Mouse (Mus musculus) midbrain, embryonic 11.5 days (tissue): Measurements from ENCODE around the gene Lrp5. TPM values are rescaled to one million over a fixed set of nuclear protein-coding genes. Genes with fewer than 3 reads are reported as not detected.

Experiments
- ATAC-seq: fragments of 200-750 bp; cut with Nextera tagmentation; 2 replicates; pipeline ENCODE4 v1.8.0; 2017; ENCODE audit warnings: moderate TSS enrichment, moderate library complexity; ENCODE audit not compliant: low FRiP score
- DNase-seq: peaks from one replicate; pipeline ENCODE4 v3.0.0; 2015; ENCODE audit warnings: low spot score; ENCODE audit errors: missing footprints
- H3K27ac ChIP-seq: fragments of 300-500 bp; sonication (generic); 2 replicates; pipeline ENCODE4 v1.5.1; 2014; ENCODE audit warnings: low read depth, low read length
- H3K27me3 ChIP-seq: fragments of 300-500 bp; sonication (generic); 2 replicates; pipeline ENCODE4 v1.6.1; 2014; ENCODE audit warnings: mild to moderate bottlenecking, low read length, moderate library complexity, mixed read lengths; ENCODE audit not compliant: control insufficient read depth, insufficient read depth
- H3K36me3 ChIP-seq: fragments of 300-500 bp; sonication (generic); 2 replicates; pipeline ENCODE4 v1.6.1; 2014; ENCODE audit warnings: mild to moderate bottlenecking, low read length, moderate library complexity, mixed read lengths; ENCODE audit not compliant: control insufficient read depth, insufficient read depth
- H3K4me1 ChIP-seq: fragments of 300-500 bp; sonication (generic); 2 replicates; pipeline ENCODE4 v1.6.1; 2014; ENCODE audit warnings: low read length; ENCODE audit not compliant: control insufficient read depth, insufficient read depth
- H3K4me2 ChIP-seq: fragments of 300-500 bp; sonication (generic); 2 replicates; pipeline ENCODE4 v1.6.1; 2014; ENCODE audit warnings: mild to moderate bottlenecking, moderate library complexity
- H3K4me3 ChIP-seq: fragments of 300-500 bp; sonication (generic); 2 replicates; pipeline ENCODE4 v1.5.1; 2014; ENCODE audit warnings: low read depth, low read length
- H3K9ac ChIP-seq: fragments of 300-500 bp; sonication (generic); 2 replicates; pipeline ENCODE4 v1.6.1; 2014; ENCODE audit warnings: low read length
- H3K9me3 ChIP-seq: fragments of 300-500 bp; sonication (generic); 2 replicates; pipeline ENCODE4 v1.6.1; 2016; ENCODE audit warnings: low read length; ENCODE audit not compliant: control insufficient read depth
- WGBS: fragments of 180-500 bp; shearing (Covaris S2); extraction: QIAGEN DNeasy Blood & Tissue Kit; methylation state at CpG from one replicate; pipeline ENCODE4 v1.1.7; 2014; 5-methylcytosine and 5-hydroxymethylcytosine counted together
- polyA plus RNA-seq: library from polyadenylated mRNA; unstranded; fragments of >200 nt; fragmentation: Nextera tagmentation; extraction: Ambion mirVana; gene quantifications from 2 replicates; pipeline ENCODE4 v1.2.1, GENCODE M21; 2014

The Lrp5 gene
- polyA plus RNA-seq, 1 experiment from 2014 or later: 2.8 TPM

GRCm38 (mm10) chr19:3718481-3719361 lies 32.4 kb upstream of the Lrp5 start:
- H3K36me3 ChIP-seq: peaks cover 20% of the 10 kb centered on the region
- no peak overlapping the region for H3K27ac ChIP-seq
- H3K9me3 ChIP-seq: no peaks in the 10 kb centered on the region
- H3K4me3 ChIP-seq: peak overlapping the region; percentile 32
- H3K27me3 ChIP-seq: no peaks in the 10 kb centered on the region
- ATAC-seq (peak; percentile 77), DNase-seq (peak; percentile 92)
- peaks cover 10% of the 10 kb centered on the region; the same call in 1 of the 2 replicates for H3K4me1 ChIP-seq
- WGBS: 39% methylated on average over 19 of the region's 19 CpGs
- peak overlapping the region; percentile 31; the same call in 1 of the 2 replicates for H3K9ac ChIP-seq
- H3K4me2 ChIP-seq: peak overlapping the region; percentile 62

GRCm38 (mm10) chr19:3714381-3714780 lies 28.0 kb upstream of the Lrp5 start:
- WGBS: 93% methylated on average over 6 of the region's 6 CpGs
- ATAC-seq: no peak

GRCm38 (mm10) chr19:3710436-3710835 lies 24.1 kb upstream of the Lrp5 start:
- no peak for DNase-seq
- Histone ChIP-seq H3K9me3 (no peaks in the 10 kb centered on the region), H3K4me3 (no peak overlapping the region), H3K27me3 (no peaks in the 10 kb centered on the region), H3K9ac (no peak overlapping the region), H3K4me1 (peaks cover 9% of the 10 kb centered on the region), H3K4me2 (no peak overlapping the region), H3K27ac (no peak overlapping the region), H3K36me3 (0 out of 2 replicates have a peak, but pooled peaks cover 2% of the 10 kb centered on the region)
- WGBS: 93% methylated on average over 2 of the region's 2 CpGs
- no peak for ATAC-seq

More at GRCm38 (mm10) chr19:3714381-3714780, 28.0 kb upstream of the Lrp5 start:
- peaks cover 20% of the 10 kb centered on the region for H3K36me3 ChIP-seq
- no peak for DNase-seq
- H3K4me2 ChIP-seq: no peak overlapping the region
- peaks cover 7% of the 10 kb centered on the region for H3K4me1 ChIP-seq
- H3K27me3 ChIP-seq: no peaks in the 10 kb centered on the region
- H3K9me3 ChIP-seq: no peaks in the 10 kb centered on the region
- no peak overlapping the region for H3K4me3 ChIP-seq
- H3K9ac ChIP-seq: no peak overlapping the region
- H3K27ac ChIP-seq: no peak overlapping the region

GRCm38 (mm10) chr19:3709013-3709787 lies 22.8 kb upstream of the Lrp5 start:
- Histone ChIP-seq H3K27ac (no peak overlapping the region), H3K27me3 (no peaks in the 10 kb centered on the region), H3K9ac (peak overlapping the region; percentile 79), H3K4me3 (peak overlapping the region; percentile 70), H3K4me1 (peaks cover 9% of the 10 kb centered on the region), H3K36me3 (no peaks in the 10 kb centered on the region), H3K4me2 (peak overlapping the region; percentile 57), H3K9me3 (no peaks in the 10 kb centered on the region)
- ATAC-seq (no peak), DNase-seq (no peak)
- WGBS: 50% methylated on average over 10 of the region's 10 CpGs

GRCm38 (mm10) chr19:3708078-3709012 lies 22.0 kb upstream of the Lrp5 start, which contains the start of gene 1810055G02Rik:
Gene 1810055G02Rik, plus strand, starts transcription at chr19:3708293.
- Histone ChIP-seq H3K27ac (peak within 1 kb of the TSS; percentile 65), H3K36me3 (no peaks in the 10 kb centered on the region), H3K27me3 (no peaks in the 10 kb centered on the region), H3K4me3 (peak within 1 kb of the TSS; percentile 70), H3K9me3 (no peaks in the 10 kb centered on the region), H3K4me2 (peak within 1 kb of the TSS; percentile 57), H3K4me1 (peaks cover 9% of the 10 kb centered on the region), H3K9ac (peak within 1 kb of the TSS; percentile 79)
- peak; percentile 100 for DNase-seq
- ATAC-seq: peak; percentile 96
- 1% methylated on average over 61 of the region's 61 CpGs for WGBS

- H3K9ac ChIP-seq: peak overlapping the region; percentile 79
- peaks cover 9% of the 10 kb centered on the region for H3K4me1 ChIP-seq
- 41% methylated on average over 10 of the region's 10 CpGs for WGBS
- H3K36me3 ChIP-seq: no peaks in the 10 kb centered on the region
- no peaks in the 10 kb centered on the region for H3K27me3 ChIP-seq
- H3K9me3 ChIP-seq: no peaks in the 10 kb centered on the region
- 0 out of 2 replicates have a peak overlapping the region, but pooled peaks have one; percentile 35 for H3K27ac ChIP-seq
- peak overlapping the region; percentile 70 for H3K4me3 ChIP-seq
- no peak for DNase-seq
- peak overlapping the region; percentile 57 for H3K4me2 ChIP-seq
- ATAC-seq: no peak
Observed at GRCm38 (mm10) chr19:3707553-3707952, 21.2 kb upstream of the Lrp5 start.

- Histone ChIP-seq H3K36me3 (no peaks in the 10 kb centered on the region), H3K4me2 (no peak overlapping the region), H3K4me1 (peaks cover 9% of the 10 kb centered on the region), H3K9me3 (no peaks in the 10 kb centered on the region), H3K27ac (no peak overlapping the region), H3K9ac (no peak overlapping the region), H3K4me3 (no peak overlapping the region), H3K27me3 (no peaks in the 10 kb centered on the region)
- DNase-seq (no peak), ATAC-seq (no peak)
- 36% methylated on average over 1 of the region's 1 CpGs for WGBS
Observed at GRCm38 (mm10) chr19:3706258-3706657, 19.9 kb upstream of the Lrp5 start.

- Histone ChIP-seq H3K9ac (no peak overlapping the region), H3K9me3 (no peaks in the 10 kb centered on the region), H3K36me3 (no peaks in the 10 kb centered on the region), H3K4me3 (no peak overlapping the region), H3K4me1 (no peaks in the 10 kb centered on the region), H3K27me3 (no peaks in the 10 kb centered on the region), H3K4me2 (no peak overlapping the region), H3K27ac (no peak overlapping the region)
- 86% methylated on average over 4 of the region's 4 CpGs for WGBS
- DNase-seq (no peak), ATAC-seq (no peak)
Observed at GRCm38 (mm10) chr19:3702460-3702859, 16.1 kb upstream of the Lrp5 start.
